Mouse (Mus musculus): Measurements from ENCODE around the gene Ppp1r3f. TPM values are rescaled to one million over a fixed set of nuclear protein-coding genes. Genes with fewer than 3 reads are reported as not detected.

Ppp1r3f gene
- polyA plus RNA-seq, 1 experiment = 2.3 TPM

GRCm38 (mm10) chrX:7563076-7563475 is 11.0 kb downstream of the Ppp1r3f start:
- H3K27ac ChIP-seq (ENCODE audit: insufficient read depth, low read depth, low read length) = no peak overlapping the region
- H3K4me1 ChIP-seq (ENCODE audit: control insufficient read depth, insufficient read depth, low read length) = peaks cover 4% of the 10 kb centered on the region
- no peak for TF ChIP-seq CTCF (IDR thresholded peaks at IDR 0.05; ENCODE audit: low read depth, low read length)
- TF ChIP-seq POLR2A (IDR thresholded peaks at IDR 0.05; ENCODE audit: borderline replicate concordance, low read depth, low read length) = no peak
- H3K4me3 ChIP-seq (ENCODE audit: insufficient read depth, low read length) = no peak overlapping the region

- TF ChIP-seq CTCF (IDR thresholded peaks at IDR 0.05; ENCODE audit: low read depth, low read length) (no peak), POLR2A (IDR thresholded peaks at IDR 0.05; ENCODE audit: borderline replicate concordance, low read depth, low read length) (no peak)
- Histone ChIP-seq H3K27ac (ENCODE audit: insufficient read depth, low read depth, low read length) (no peak overlapping the region), H3K4me3 (ENCODE audit: insufficient read depth, low read length) (no peak overlapping the region), H3K4me1 (ENCODE audit: control insufficient read depth, insufficient read depth, low read length) (no peaks in the 10 kb centered on the region)
Measured at GRCm38 (mm10) chrX:7553474-7553873, 20.6 kb downstream of the Ppp1r3f start.

- TF ChIP-seq POLR2A (IDR thresholded peaks at IDR 0.05; ENCODE audit: borderline replicate concordance, low read depth, low read length) (no peak), CTCF (IDR thresholded peaks at IDR 0.05; ENCODE audit: low read depth, low read length) (no peak)
Measured at GRCm38 (mm10) chrX:7524961-7525360, 49.1 kb downstream of the Ppp1r3f start.

More at GRCm38 (mm10) chrX:7524961-7525360, 49.1 kb downstream of the Ppp1r3f start:
- Histone ChIP-seq H3K27ac (ENCODE audit: insufficient read depth, low read depth, low read length) (no peak overlapping the region), H3K4me1 (ENCODE audit: control insufficient read depth, insufficient read depth, low read length) (no peaks in the 10 kb centered on the region), H3K4me3 (ENCODE audit: insufficient read depth, low read length) (no peak overlapping the region)

Other genes starting within 250 kb of the Ppp1r3f start
- gene Usp27x, start 198.5 kb downstream of the Ppp1r3f start, polyA plus RNA-seq (2012; ENCODE audit: insufficient read depth, insufficient read length, missing spikeins) = 1.7 and 1.9 TPM in 2 replicates
- not detected in 2 replicates for gene Foxp3, start 639 bp downstream of the Ppp1r3f start, polyA plus RNA-seq (2012; ENCODE audit: insufficient read depth, insufficient read length, missing spikeins)
- gene Ccdc22, start 31.2 kb upstream of the Ppp1r3f start, polyA plus RNA-seq (2012; ENCODE audit: insufficient read depth, insufficient read length, missing spikeins) = 35.0 and 35.8 TPM in 2 replicates
- gene Cacna1f, start 32.8 kb upstream of the Ppp1r3f start, polyA plus RNA-seq (2012; ENCODE audit: insufficient read depth, insufficient read length, missing spikeins) = 0.55 and 1.1 TPM in 2 replicates
- 4.2 and 7.1 TPM in 2 replicates for gene Syp, start 64.2 kb upstream of the Ppp1r3f start, polyA plus RNA-seq (2012; ENCODE audit: insufficient read depth, insufficient read length, missing spikeins)
- 9.3 and 10.0 TPM in 2 replicates for gene Prickle3, start 83.0 kb upstream of the Ppp1r3f start, polyA plus RNA-seq (2012; ENCODE audit: insufficient read depth, insufficient read length, missing spikeins)
- gene Plp2, start 97.1 kb upstream of the Ppp1r3f start, polyA plus RNA-seq (2012; ENCODE audit: insufficient read depth, insufficient read length, missing spikeins) = 448 and 491 TPM in 2 replicates
- gene Magix, start 107.0 kb upstream of the Ppp1r3f start, polyA plus RNA-seq (2012; ENCODE audit: insufficient read depth, insufficient read length, missing spikeins) = not detected in 2 replicates
- 27.2 and 28.7 TPM in 2 replicates for gene Gpkow, start 122.8 kb upstream of the Ppp1r3f start, polyA plus RNA-seq (2012; ENCODE audit: insufficient read depth, insufficient read length, missing spikeins)
- 61.9 and 68.8 TPM in 2 replicates for gene Wdr45, start 140.1 kb upstream of the Ppp1r3f start, polyA plus RNA-seq (2012; ENCODE audit: insufficient read depth, insufficient read length, missing spikeins)
- gene Gm45208, start 148.0 kb upstream of the Ppp1r3f start, polyA plus RNA-seq (2012; ENCODE audit: insufficient read depth, insufficient read length, missing spikeins) = not detected in 2 replicates
- 17.7 and 19.1 TPM in 2 replicates for gene Praf2, start 154.2 kb upstream of the Ppp1r3f start, polyA plus RNA-seq (2012; ENCODE audit: insufficient read depth, insufficient read length, missing spikeins)
- gene Ccdc120, start 176.6 kb upstream of the Ppp1r3f start, polyA plus RNA-seq (2012; ENCODE audit: insufficient read depth, insufficient read length, missing spikeins) = 0.75 and 1.9 TPM in 2 replicates
- gene Tfe3, start 188.3 kb upstream of the Ppp1r3f start, polyA plus RNA-seq (2012; ENCODE audit: insufficient read depth, insufficient read length, missing spikeins) = 137 and 141 TPM in 2 replicates
- 94.8 and 103 TPM in 2 replicates for gene Gripap1, start 215.5 kb upstream of the Ppp1r3f start, polyA plus RNA-seq (2012; ENCODE audit: insufficient read depth, insufficient read length, missing spikeins)
- gene Kcnd1, start 248.0 kb upstream of the Ppp1r3f start, polyA plus RNA-seq (2012; ENCODE audit: insufficient read depth, insufficient read length, missing spikeins) = 0.35 and 0.56 TPM in 2 replicates